Mouse (Mus musculus): ENCODE measurements around the gene Mmaa. TPM values are rescaled to one million over a fixed set of nuclear protein-coding genes. Genes with fewer than 3 reads are reported as not detected.

The Mmaa gene
- polyA plus RNA-seq, 1 experiment from 2014 or later, result 5.9 TPM

DNA sequence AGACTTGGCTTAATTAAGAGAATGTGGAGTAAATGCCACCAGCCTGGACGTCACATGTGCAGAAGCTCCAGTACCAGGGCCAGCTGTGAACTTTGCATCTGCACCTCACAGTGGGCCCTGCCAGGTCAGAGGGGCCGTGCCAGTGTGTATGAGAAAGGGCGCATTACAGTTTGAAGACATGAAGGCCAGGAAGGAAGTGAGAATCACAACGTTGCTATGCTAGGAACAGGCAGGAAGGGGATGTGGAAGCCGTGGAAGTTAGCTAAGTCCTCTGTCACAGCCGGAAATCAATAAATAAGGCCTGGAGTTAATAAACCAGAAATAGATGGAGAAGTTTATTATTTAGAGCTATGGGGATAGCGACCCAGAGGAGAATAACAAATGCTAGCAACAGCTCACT, 28.4 kb upstream of the Mmaa start:
- no peaks in the 10 kb centered on the region for H3K9me3 ChIP-seq (replicated peaks)
- no peak overlapping the region for H3K27ac ChIP-seq
- H3K4me3 ChIP-seq, result no peak overlapping the region
- H3K9ac ChIP-seq, result no peak overlapping the region
- no peaks in the 10 kb centered on the region for H3K36me3 ChIP-seq
- 37% methylated on average over 7 of the region's 7 CpGs for WGBS (ENCODE audit: insufficient replicate concordance)
- no peak overlapping the region for H3K4me2 ChIP-seq
- no peaks in the 10 kb centered on the region for H3K4me1 ChIP-seq
- no peak for ATAC-seq
- H3K27me3 ChIP-seq (replicated peaks), result no peaks in the 10 kb centered on the region

GRCm38 (mm10) chr8:79310801-79311200, 16.1 kb upstream of the Mmaa start:
- no peak overlapping the region for H3K9ac ChIP-seq
- H3K27ac ChIP-seq, result no peak overlapping the region
- H3K36me3 ChIP-seq, result no peaks in the 10 kb centered on the region
- ATAC-seq, result no peak
- 44% methylated on average over 2 of the region's 2 CpGs for WGBS (ENCODE audit: insufficient replicate concordance)
- no peaks in the 10 kb centered on the region for H3K9me3 ChIP-seq (replicated peaks)
- no peaks in the 10 kb centered on the region for H3K27me3 ChIP-seq (replicated peaks)
- H3K4me2 ChIP-seq, result no peak overlapping the region
- H3K4me3 ChIP-seq, result no peak overlapping the region
- H3K4me1 ChIP-seq, result no peaks in the 10 kb centered on the region

GRCm38 (mm10) chr8:79305941-79306340, 11.2 kb upstream of the Mmaa start:
- H3K9me3 ChIP-seq (replicated peaks), result no peaks in the 10 kb centered on the region
- no peaks in the 10 kb centered on the region for H3K4me1 ChIP-seq
- no peak overlapping the region for H3K27ac ChIP-seq
- H3K9ac ChIP-seq, result no peak overlapping the region
- no peak overlapping the region for H3K4me2 ChIP-seq
- H3K27me3 ChIP-seq (replicated peaks), result no peaks in the 10 kb centered on the region
- no peaks in the 10 kb centered on the region for H3K36me3 ChIP-seq
- 64% methylated on average over 5 of the region's 5 CpGs for WGBS (ENCODE audit: insufficient replicate concordance)
- ATAC-seq, result no peak
- no peak overlapping the region for H3K4me3 ChIP-seq

DNA sequence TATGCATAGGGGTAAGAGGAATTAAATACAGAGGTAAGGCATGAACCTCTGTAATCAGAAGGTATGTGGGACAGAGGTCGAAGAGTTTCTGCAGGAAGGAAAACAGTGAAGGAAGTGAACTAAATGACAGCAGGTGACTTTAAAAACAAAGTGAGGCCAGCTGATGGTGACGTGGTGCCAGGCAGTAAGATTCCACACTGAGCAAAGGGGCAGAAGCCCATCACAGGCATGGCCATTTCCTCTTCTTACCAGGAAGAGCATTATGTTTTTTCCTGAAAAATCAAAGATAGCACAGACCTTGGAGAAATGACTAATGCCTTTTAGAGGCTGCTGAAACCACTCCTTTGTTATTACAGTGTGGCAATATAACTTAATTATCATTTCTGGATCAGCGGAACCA, 6.8 kb upstream of the Mmaa start:
- WGBS (ENCODE audit: insufficient replicate concordance), result 56% methylated on average over 3 of the region's 3 CpGs
- Histone ChIP-seq H3K4me3 (no peak overlapping the region), H3K36me3 (no peaks in the 10 kb centered on the region), H3K4me1 (no peaks in the 10 kb centered on the region), H3K9ac (no peak overlapping the region), H3K27ac (no peak overlapping the region), H3K27me3 (replicated peaks) (no peaks in the 10 kb centered on the region), H3K4me2 (no peak overlapping the region), H3K9me3 (replicated peaks) (no peaks in the 10 kb centered on the region)
- ATAC-seq, result no peak

GRCm38 (mm10) chr8:79299704-79300103, 5.0 kb upstream of the Mmaa start:
- Histone ChIP-seq H3K36me3 (no peaks in the 10 kb centered on the region), H3K4me3 (no peak overlapping the region), H3K4me1 (peaks cover 11% of the 10 kb centered on the region), H3K9ac (no peak overlapping the region), H3K27me3 (replicated peaks) (no peaks in the 10 kb centered on the region), H3K27ac (no peak overlapping the region), H3K9me3 (replicated peaks) (no peaks in the 10 kb centered on the region), H3K4me2 (no peak overlapping the region)
- ATAC-seq, result no peak
- 71% methylated on average over 5 of the region's 5 CpGs for WGBS (ENCODE audit: insufficient replicate concordance)

- H3K4me1 ChIP-seq, result peaks cover 23% of the 10 kb centered on the region
- ATAC-seq, result no peak
- H3K4me2 ChIP-seq, result no peak overlapping the region
- no peak overlapping the region for H3K9ac ChIP-seq
- H3K27ac ChIP-seq, result no peak overlapping the region
- H3K4me3 ChIP-seq, result no peak overlapping the region
- WGBS (ENCODE audit: insufficient replicate concordance), result 55% methylated on average over 3 of the region's 3 CpGs
- no peaks in the 10 kb centered on the region for H3K36me3 ChIP-seq
- no peaks in the 10 kb centered on the region for H3K9me3 ChIP-seq (replicated peaks)
- H3K27me3 ChIP-seq (replicated peaks), result no peaks in the 10 kb centered on the region
Observed at GRCm38 (mm10) chr8:79297763-79298162, 3.0 kb upstream of the Mmaa start.

DNA sequence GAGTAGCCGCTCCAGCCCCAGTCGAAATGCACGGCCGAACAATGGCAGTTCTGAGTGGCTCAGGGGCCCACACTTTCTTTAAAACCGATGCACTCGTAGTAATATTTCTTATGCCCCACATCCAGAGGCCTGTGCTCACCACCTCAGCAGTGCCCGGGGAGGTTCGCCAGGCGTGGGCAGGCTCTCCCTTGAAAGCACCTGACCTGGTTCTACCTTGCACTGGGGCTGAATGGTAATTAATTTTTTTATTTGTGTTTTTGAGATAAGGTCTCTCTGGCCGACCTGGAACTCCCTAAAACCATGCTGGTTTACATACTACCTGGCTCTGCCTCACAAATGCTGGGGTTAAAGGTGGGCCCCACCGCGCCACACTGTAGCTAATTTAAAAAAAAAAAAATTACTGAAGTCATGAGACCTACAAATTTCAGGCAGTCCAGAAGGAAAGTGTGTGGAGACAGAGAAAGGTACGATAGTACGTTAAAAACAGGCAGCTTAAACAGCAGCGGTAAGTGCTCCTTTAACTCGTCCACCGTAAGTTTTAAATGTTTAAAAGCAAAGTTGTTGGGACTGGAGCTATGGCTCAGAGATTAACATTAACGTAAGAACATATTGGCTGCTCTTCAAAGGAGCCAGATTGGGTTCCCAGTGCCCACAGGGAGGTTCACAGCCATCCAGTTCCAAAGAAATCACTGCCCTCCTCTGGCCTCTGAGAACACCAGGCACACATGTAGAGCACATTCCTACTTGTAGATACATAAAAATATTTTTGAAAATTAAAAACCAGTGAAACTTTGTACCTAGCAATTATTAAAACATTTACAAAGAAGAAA, 754 bp upstream of the Mmaa start:
- peak overlapping the region; percentile 90 for H3K9ac ChIP-seq

GRCm38 (mm10) chr8:79293841-79294240, 896 bp downstream of the Mmaa start:
- no peaks in the 10 kb centered on the region for H3K27me3 ChIP-seq (replicated peaks)
- 62% methylated on average over 3 of the region's 3 CpGs for WGBS (ENCODE audit: insufficient replicate concordance)
- no peaks in the 10 kb centered on the region for H3K36me3 ChIP-seq
- peak overlapping the region; percentile 90 for H3K9ac ChIP-seq
- peaks cover 28% of the 10 kb centered on the region for H3K4me1 ChIP-seq
- H3K27ac ChIP-seq, result no peak overlapping the region
- peak overlapping the region; percentile 89 for H3K4me2 ChIP-seq
- no peak for ATAC-seq
- H3K9me3 ChIP-seq (replicated peaks), result no peaks in the 10 kb centered on the region
- peak overlapping the region; percentile 78 for H3K4me3 ChIP-seq

More for the DNA sequence above, 754 bp upstream of the Mmaa start:
- peak overlapping the region; percentile 84 for H3K27ac ChIP-seq
- WGBS (ENCODE audit: insufficient replicate concordance), result 14% methylated on average over 18 of the region's 18 CpGs
- no peaks in the 10 kb centered on the region for H3K9me3 ChIP-seq (replicated peaks)
- H3K36me3 ChIP-seq, result no peaks in the 10 kb centered on the region
- H3K4me1 ChIP-seq, result peaks cover 28% of the 10 kb centered on the region
- ATAC-seq, result no peak
- H3K4me3 ChIP-seq, result peak overlapping the region; percentile 78
- H3K27me3 ChIP-seq (replicated peaks), result no peaks in the 10 kb centered on the region
- H3K4me2 ChIP-seq, result peak overlapping the region; percentile 89

- Histone ChIP-seq H3K4me2 (no peak overlapping the region; the same call in 1 of the 2 replicates), H3K4me1 (peaks cover 28% of the 10 kb centered on the region), H3K4me3 (no peak overlapping the region), H3K27ac (no peak overlapping the region), H3K9ac (no peak overlapping the region), H3K9me3 (replicated peaks) (no peaks in the 10 kb centered on the region), H3K36me3 (no peaks in the 10 kb centered on the region), H3K27me3 (replicated peaks) (no peaks in the 10 kb centered on the region)
- ATAC-seq, result no peak
- 19% methylated on average over 3 of the region's 3 CpGs for WGBS (ENCODE audit: insufficient replicate concordance)
Observed at GRCm38 (mm10) chr8:79292712-79293264, 1.9 kb downstream of the Mmaa start.

DNA sequence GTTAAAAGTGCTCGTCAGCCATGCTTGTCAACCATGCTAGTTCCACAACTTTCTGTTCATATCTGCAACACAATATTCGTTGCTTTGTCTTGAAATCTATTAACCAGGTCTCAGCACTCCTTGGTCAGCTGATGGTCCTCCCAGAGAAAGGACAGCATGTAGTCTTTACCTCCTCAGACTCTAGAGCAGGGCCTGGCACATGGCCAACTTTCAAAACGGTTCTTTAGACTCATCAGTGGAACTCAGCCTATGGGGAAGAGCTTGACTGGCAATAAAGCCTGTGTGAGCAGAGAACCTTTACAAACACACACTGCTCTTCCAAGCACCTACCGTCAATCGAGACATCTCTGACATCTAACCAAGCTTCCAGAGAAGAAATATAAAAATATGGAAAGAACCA, 5.1 kb downstream of the Mmaa start:
- Histone ChIP-seq H3K4me1 (peaks cover 17% of the 10 kb centered on the region), H3K4me3 (no peak overlapping the region), H3K27me3 (replicated peaks) (no peaks in the 10 kb centered on the region), H3K36me3 (no peaks in the 10 kb centered on the region), H3K9ac (no peak overlapping the region), H3K4me2 (no peak overlapping the region), H3K27ac (no peak overlapping the region), H3K9me3 (replicated peaks) (no peaks in the 10 kb centered on the region)
- no peak for ATAC-seq
- 72% methylated on average over 5 of the region's 5 CpGs for WGBS (ENCODE audit: insufficient replicate concordance)

GRCm38 (mm10) chr8:79288681-79289080, 6.1 kb downstream of the Mmaa start:
- Histone ChIP-seq H3K27me3 (replicated peaks) (no peaks in the 10 kb centered on the region), H3K9me3 (replicated peaks) (no peaks in the 10 kb centered on the region), H3K36me3 (no peaks in the 10 kb centered on the region), H3K9ac (no peak overlapping the region), H3K4me1 (peaks cover 14% of the 10 kb centered on the region), H3K4me2 (no peak overlapping the region), H3K4me3 (no peak overlapping the region), H3K27ac (no peak overlapping the region)
- 52% methylated on average over 2 of the region's 2 CpGs for WGBS (ENCODE audit: insufficient replicate concordance)
- no peak for ATAC-seq

DNA sequence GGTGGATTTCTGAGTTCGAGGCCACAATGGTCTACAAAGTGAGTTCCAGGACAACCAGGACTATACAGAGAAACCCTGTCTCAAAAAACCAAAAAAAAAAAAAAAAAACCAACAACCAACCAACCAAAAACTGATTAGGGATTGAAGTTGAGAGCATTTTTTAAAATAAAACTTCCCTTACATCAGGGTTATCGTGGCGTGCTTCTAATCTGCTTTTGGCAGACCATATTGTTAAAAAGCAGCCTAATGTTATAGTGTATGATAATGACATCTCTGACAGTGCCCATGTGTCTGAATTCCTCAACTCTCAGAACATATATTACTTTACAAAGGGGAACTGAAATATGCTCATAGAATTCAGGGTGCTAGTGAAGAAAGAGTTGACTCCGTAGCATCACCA, 6.5 kb downstream of the Mmaa start:
- no peak overlapping the region for H3K4me2 ChIP-seq
- no peak overlapping the region for H3K4me3 ChIP-seq
- no peaks in the 10 kb centered on the region for H3K36me3 ChIP-seq
- H3K27me3 ChIP-seq (replicated peaks), result no peaks in the 10 kb centered on the region
- WGBS (ENCODE audit: insufficient replicate concordance), result 71% methylated on average over 4 of the region's 4 CpGs
- no peak overlapping the region for H3K27ac ChIP-seq
- H3K9ac ChIP-seq, result no peak overlapping the region
- no peak for ATAC-seq
- H3K4me1 ChIP-seq, result peaks cover 9% of the 10 kb centered on the region
- no peaks in the 10 kb centered on the region for H3K9me3 ChIP-seq (replicated peaks)

Data from liver, embryonic 12.5 days (tissue).